Mouse (Mus musculus) left cerebral cortex, postnatal 4 days (tissue): ENCODE measurements around the gene Gm10912. TPM values are rescaled to one million over a fixed set of nuclear protein-coding genes. Genes with fewer than 3 reads are reported as not detected.
"Not testable (repeated sequence)": the region's sequence is repeated elsewhere in the genome, so short reads cannot be mapped to it uniquely, and the experiment has no call there.

Experiments used
- DNase-seq: peaks from one replicate; pipeline ENCODE4 v3.0.0-alpha.2; 2022
- intact Hi-C: fragments of 180-260 bp; cut with DNase I; formaldehyde crosslinking; loops from one replicate; pipeline ENCODE4 v1.15.1; 2025
- total RNA-seq, 2 experiments: library from RNA; stranded (reverse); gene quantifications; 2 replicates each; pipeline ENCODE4 v1.2.3; 2021

Gm10912 gene
- total RNA-seq, 2 experiments from 2014 or later: 0.22 TPM; not detected in 1

DNA sequence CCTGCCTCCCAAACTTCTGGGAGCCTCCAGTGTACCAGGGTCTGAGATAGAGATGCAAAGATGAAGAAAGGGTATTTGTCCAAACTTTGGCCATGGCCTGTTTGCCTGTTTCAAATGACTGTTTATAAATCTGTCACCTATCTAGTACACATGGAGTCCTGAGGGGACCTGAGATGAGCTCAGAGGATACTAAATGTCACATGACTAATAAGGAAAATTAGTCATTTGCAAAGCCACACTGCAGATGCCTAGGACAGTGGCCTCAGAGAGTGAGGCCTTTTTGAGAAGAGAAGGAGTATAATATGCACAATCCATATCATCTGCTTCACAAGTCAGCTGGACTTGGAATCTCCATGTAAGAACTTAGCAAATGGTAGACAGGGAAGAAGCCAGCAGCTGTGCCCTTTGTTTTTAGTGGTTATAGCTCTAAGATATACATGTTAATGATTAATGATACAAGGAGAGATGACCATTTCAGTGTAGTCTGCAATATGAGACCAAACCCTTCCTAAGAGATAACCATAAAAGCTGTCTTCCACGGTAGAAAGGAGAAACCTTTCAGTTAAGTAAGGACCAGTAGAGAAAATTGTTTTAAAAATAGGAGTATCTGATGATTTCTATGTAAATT is 45.7 kb downstream of the Gm10912 start:
- DNase-seq, intact Hi-C loops: not testable (repeated sequence)

DNA sequence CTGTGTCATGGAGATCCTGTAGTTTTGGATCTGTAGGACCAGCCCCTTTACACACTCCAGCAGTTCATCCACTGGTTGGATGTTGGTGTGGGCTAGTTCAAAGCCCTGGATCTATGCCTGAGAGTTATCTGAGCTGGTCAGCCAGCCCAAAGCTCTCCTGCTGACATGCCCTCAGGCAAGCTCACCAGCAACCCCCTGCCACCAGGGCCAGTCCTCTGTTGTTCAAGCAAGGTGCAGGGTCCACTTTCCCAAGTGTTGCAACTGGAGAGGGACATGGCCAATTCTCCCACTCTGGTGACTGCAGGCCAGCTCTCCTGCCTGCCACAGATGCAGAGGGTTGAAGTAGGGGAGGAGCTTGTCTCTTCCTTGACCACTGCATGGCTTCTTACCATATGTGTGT is 47.9 kb downstream of the Gm10912 start:
- intact Hi-C loops, DNase-seq: not testable (repeated sequence)

DNA sequence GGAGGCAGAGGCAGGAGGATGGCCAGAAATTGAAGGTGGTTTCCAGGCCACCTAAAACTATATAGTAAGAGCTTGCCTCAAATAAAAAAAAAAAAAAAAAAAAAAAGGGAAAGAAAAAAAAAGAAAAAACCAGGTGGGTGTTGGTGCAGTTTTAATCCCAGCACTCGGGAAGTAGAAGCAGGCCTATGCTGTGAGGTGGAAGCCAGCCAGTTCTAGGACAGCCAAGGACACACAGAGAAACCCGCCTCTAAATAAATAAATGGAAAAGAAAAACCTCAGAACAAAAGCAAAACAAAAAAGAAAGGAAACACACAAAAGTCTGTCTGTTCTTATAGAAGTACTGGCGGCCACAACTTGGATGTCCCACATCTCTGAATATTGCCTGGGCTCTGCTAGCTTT is 49.3 kb downstream of the Gm10912 start:
- intact Hi-C loops: no loop called here
- DNase-seq: no peak

Other genes starting within 250 kb of the Gm10912 start
- gene Lmo2, start 107.8 kb upstream of the Gm10912 start, total RNA-seq: 10 to 100 TPM; 20.4 to 21.0 TPM
- gene Fbxo3, start 38.1 kb upstream of the Gm10912 start, total RNA-seq: 10 to 100 TPM; 46.9 to 47.2 TPM
- not detected for gene 4931422A03Rik, start 37.5 kb upstream of the Gm10912 start, total RNA-seq
- not detected for gene Gm10799, start 2.7 kb downstream of the Gm10912 start, total RNA-seq
- under 1 TPM in 1 of 2 experiments, not detected in 1; 0.94 TPM for gene Cd59b, start 4.0 kb downstream of the Gm10912 start, total RNA-seq
- 1 to 10 TPM; 1.6 to 2.5 TPM for gene Cd59a, start 30.0 kb downstream of the Gm10912 start, total RNA-seq
- not detected for gene A930018P22Rik, start 56.9 kb downstream of the Gm10912 start, total RNA-seq